Mouse (Mus musculus): ENCODE results near the gene Apbb2.

DNA sequence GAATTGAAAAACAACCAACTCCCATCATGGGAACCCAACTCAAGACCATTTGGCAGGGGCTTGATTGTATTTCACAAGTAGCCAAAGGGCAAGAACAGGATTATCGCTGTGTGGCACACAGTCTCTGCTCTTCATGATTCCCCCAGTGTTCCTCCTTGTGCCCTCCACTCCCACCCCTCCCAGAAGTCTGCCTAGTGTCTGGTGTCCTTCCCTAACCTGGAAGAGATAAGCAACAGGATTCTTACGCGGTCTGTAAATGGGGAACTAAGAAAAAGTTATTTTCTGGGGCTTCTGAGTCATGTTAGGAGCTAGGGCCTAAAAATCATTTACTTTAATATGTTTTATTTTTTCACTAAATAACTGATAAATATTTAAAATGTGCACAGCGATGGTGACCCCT lies 323.6 kb downstream of the Apbb2 start:
- TF ChIP-seq CTCF (IDR thresholded peaks at IDR 0.05) = no peak
- TF ChIP-seq EP300 (IDR thresholded peaks at IDR 0.05) = no peak

Data from lung, postnatal 0 days (tissue).